Mouse (Mus musculus): ENCODE data around the gene Zbtb26. TPM values are rescaled to one million over a fixed set of nuclear protein-coding genes. Genes with fewer than 3 reads are reported as not detected.
A peak's percentile ranks its signal among the peaks of the same experiment; 100 is the strongest.

Gene Zbtb26
- 1.2 and 3.1 TPM in 2 replicates for total RNA-seq (2015; ENCODE audit: low replicate concordance)
- 3.5 and 5.9 TPM in 2 replicates for total RNA-seq (2017; ENCODE audit: low replicate concordance)

DNA sequence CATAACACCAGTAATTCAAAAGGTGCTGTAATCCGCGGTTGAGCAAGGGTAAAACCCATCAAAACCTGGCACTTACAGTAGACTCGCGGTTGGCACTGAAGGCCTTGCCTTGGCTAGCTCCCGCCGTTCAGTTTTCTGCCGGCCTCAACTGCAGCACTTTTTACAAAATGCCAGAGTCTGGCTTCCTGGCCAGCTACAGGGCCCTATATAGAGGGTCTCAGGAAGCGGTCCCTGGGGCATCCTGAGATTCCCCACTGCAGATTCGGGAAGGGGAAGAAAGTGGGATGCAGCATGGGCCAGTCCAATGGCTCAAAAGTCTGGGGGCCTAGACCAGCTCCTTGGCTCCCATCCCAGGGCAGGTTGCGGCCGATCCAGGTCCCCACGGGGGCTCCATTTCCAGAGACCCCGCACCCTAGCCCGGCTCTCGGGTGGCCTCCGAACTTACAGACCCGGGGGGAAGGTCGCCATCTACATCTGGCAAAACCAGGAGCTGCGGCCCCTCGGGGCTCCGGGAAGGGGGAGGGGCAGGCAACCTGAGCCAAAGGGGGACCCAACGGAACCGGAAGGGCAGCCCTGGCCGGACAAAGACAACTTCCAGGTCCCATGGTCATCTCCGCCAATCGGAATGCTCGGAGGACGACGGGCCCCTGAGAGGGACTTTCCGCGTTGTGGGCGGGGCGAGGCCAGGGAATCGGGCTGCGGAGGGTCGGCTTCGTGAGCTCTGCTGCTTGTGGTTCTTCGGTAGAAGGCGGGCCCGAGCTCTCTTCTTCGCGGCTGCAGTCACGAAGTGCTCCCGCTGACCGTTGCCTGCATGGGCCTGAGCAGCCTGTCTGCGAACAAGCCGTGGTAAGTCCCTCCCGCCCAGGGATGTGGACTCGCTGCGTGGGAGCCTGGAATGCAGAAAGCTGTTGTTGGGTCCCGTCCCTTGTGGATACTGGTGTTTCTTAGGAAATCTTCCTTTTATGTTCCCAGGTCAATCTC lies at the start of gene Zbtb26, which contains the start of the genes Zbtb6 and Rabgap1:
Gene Zbtb26 (minus strand): TSS at position 525 of the 981 bp plus-strand sequence.
Gene Zbtb6 (minus strand): TSS at position 561 of the 981 bp plus-strand sequence.
Gene Rabgap1 (plus strand): TSS at position 669 of the 981 bp plus-strand sequence.
- peak; percentile 99 for ATAC-seq (replicated peaks; ENCODE audit: low FRiP score, poor library complexity, severe bottlenecking)

DNA sequence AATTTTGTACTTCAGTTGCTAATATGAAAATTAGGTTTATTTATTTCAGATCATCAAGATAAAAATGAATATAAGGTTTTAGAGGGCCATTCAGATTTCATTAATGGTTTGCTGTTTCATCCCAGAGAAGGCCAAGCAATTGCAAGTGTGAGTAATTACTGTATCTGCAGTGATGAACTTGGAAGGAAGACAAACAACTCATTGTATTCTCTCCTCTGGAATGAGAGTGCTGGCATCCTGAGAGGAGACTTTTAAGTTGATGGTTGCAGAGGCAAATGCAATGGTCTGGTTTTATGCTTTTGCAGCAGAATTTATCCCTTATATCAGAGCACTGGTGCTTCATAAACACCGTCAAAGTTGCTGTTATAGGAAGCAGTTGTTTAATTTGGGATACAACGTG lies 46.0 kb upstream of the Zbtb26 start:
- ATAC-seq (replicated peaks; ENCODE audit: low FRiP score, poor library complexity, severe bottlenecking), result no peak

DNA sequence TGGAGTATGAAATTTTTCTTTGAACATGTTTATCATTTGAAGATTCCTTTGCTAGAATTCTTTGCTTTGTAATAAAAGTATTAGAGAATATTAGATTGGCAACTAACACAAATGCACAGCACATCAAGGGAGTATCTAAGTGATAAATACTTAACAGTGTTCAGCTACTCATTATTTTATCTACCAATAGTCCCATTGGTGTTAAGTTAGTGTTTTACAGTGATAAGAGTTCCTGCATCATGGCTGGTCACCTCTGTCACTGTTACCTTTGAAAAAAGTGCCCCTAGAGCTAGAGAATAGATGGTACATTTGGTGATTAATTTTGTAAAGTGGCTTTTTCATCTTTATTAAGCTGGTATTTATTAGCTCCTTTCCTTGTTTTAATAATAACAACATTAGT lies 43.5 kb upstream of the Zbtb26 start:
- no peak for ATAC-seq (replicated peaks; ENCODE audit: low FRiP score, poor library complexity, severe bottlenecking)

DNA sequence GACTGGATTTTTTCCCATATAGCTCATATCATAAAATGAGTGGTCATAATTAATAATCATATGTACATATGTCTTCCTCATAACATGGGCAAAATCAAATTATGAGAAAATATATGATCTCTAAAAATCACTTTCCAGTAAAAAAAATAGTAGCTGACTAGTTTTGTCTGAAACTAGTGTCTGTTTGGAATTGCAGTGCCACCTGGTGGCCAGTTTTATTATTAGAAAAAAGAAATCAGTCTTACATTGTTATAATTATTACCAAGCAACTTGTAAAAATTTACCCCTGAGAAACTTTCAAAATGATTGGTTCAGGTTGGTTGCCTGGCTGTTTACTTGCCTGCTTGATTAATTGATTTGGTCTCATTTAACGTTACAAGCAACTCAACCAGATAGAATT lies 42.4 kb upstream of the Zbtb26 start:
- ATAC-seq (replicated peaks; ENCODE audit: low FRiP score, poor library complexity, severe bottlenecking), result peak; percentile 66

DNA sequence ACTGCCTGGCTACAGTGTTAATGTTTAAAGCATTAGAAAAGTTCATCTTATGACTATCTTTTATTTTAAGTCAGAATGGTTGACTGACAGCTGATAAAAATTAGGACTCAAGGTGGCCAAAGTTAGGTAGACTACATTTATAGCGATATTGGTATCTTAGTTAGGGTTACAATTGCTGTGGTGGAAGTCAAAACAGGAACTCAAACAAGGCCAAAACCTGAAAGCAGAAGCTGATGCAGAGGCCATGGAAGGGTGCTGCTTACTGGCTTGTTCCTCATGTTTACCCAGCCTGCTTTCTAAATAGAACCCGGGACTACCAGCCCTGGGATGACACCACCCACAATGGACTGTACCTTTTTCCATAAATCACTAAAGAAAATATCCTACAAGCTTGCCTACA lies 41.2 kb upstream of the Zbtb26 start:
- ATAC-seq (replicated peaks; ENCODE audit: low FRiP score, poor library complexity, severe bottlenecking), result no peak

DNA sequence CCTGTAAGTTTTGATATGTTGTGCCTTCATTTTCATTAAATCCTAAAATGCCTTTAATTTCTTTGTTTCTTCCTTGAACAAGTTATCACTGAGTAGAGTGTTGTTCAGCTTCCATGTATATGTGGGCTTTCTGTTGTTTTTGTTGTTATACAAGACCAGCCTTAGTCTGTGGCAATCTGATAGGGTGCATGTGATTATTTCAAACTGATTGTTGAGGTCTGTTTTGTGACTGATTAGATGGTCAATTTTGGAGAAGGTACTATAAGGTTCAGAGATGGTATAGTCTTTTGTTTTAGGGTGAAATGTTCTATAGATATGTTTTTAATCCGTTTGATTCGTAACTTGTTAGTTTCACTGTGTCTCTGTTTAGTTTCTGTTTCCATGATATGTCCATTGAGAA lies 37.1 kb upstream of the Zbtb26 start:
- ATAC-seq (replicated peaks; ENCODE audit: low FRiP score, poor library complexity, severe bottlenecking), result no peak

DNA sequence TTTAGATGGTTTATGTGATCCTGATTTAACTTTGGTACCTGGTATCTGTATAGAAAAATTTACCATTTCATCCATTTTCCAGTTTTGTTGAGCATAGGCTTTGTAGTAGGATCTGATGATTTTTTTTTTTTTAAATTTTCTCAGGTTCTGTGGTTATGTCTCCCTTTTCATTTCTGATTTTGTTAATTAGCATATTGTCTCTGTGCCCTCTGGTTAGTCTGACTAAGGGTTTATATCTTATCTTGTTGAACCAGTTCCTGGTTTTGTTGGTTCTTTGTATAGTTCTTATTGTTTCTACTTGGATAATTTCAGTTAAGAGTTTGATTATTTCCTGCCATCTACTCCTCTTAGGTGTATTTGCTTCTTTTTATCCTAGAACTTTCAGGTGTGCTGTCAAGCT lies 36.6 kb upstream of the Zbtb26 start:
- no peak for ATAC-seq (replicated peaks; ENCODE audit: low FRiP score, poor library complexity, severe bottlenecking)

DNA sequence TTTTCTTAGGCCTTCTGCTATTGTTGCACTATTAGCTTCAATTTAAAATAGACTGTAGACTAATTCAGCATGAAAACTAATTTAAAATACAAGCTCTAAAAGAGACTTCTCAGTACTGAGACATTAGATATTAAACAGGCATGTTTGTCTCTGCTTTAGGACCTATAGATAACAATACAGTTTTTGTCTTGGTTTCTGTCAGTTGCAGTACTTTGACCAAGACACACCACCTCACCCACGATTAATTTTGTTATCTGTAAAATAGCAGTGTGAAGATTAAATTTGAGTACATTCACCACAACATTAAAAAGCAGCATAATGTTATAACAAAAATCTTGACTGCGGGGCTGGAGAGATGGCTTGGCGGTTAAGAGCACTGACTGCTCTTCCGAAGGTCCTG lies 23.3 kb upstream of the Zbtb26 start:
- ATAC-seq (replicated peaks; ENCODE audit: low FRiP score, poor library complexity, severe bottlenecking), result no peak

DNA sequence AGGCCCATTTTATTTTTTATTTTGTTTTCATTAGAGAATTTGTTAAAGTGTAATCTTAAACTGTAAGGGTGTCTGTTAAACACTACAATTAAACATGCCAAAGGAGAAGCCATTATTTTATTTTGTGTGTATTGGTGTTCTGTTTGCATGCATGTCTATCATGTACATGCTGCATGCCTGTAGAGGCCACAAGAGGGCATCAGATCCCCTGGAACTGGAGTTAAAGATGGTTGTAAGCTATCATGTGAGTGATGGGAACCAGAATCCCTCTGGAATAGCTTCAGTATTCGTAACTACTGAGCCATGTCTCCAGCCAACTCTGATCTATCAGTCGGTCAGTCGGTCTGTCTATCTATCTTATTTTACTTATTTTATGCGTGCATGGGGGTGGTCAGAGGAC lies 17.8 kb upstream of the Zbtb26 start:
- no peak for ATAC-seq (replicated peaks; ENCODE audit: low FRiP score, poor library complexity, severe bottlenecking)

DNA sequence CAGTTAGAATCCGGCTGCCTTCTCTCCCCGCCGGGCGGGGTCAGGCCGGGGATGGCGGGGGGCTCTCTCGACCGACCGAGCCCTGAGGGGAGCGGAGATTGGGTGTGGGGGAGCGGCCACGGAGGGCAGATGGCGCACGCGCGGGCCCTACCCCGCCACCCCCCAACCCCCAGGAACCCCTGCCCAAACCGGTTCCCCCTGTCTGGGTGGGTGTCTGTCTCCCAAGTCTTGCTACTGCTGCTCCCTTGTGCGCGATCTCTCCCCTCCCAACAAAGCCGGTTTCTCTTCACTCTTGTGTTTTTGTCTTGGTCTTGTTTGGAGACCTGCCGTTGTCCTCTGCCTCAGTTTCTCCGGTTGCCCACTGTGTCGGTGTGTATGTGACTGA lies 9.4 kb upstream of the Zbtb26 start:
- ATAC-seq (replicated peaks; ENCODE audit: low FRiP score, poor library complexity, severe bottlenecking), result 0 out of 2 replicates have a peak, but pooled peaks have one; percentile 4

DNA sequence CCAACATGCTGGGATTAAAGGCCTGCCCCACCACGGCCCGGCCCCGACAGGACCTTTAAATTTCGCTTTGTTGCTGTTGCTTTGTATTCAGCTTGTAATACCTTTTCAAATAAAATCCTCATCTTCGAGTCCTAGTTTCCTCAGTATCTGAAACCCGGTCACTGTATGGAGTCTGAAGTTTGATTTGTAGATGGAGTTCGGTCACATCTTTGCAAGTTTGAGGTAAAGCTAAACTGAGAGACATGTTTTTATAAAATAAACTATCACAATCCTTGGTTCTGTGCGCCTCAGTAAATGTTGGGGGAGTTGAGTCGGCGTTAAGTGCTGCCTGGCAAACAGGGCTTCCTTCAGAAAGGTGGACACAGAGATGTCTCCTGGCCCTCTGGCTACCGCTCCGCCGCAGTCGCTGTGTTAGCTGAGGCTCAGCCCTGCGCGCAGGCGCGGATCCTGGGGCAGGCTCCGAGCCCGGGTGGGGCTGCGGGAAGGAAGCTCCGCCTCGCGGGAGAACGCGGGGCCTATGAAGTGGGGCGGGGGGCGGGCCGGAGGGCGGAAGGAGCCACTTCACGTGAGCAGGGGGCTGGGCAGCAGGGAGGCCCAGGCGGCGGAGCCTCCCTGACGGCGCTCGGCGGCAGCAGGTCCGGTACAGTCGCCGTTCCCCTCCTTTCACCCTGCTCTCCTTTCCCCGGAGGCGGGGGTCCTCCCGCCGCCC lies 8.9 kb upstream of the Zbtb26 start:
- ATAC-seq (replicated peaks; ENCODE audit: low FRiP score, poor library complexity, severe bottlenecking), result peak; percentile 99

DNA sequence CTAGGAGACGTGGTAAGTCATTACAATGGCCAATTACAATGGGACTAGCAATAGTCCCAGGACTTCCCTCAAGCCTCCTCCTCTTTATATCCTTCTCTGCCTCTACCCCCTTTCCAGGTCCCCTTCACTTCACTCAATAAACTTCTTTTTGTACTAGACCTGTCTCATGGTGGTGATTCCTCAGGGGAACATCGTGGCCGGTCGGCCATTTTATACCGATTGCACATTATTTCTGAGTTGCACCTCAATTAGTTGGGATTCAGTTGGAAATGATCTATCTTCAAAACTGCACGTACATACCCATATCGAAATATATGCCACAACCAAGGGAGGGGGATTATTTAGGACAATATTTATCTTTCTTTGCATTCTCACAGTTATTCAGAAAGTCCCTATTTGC lies 11.3 kb downstream of the Zbtb26 start:
- no peak for ATAC-seq (replicated peaks; ENCODE audit: low FRiP score, poor library complexity, severe bottlenecking)

DNA sequence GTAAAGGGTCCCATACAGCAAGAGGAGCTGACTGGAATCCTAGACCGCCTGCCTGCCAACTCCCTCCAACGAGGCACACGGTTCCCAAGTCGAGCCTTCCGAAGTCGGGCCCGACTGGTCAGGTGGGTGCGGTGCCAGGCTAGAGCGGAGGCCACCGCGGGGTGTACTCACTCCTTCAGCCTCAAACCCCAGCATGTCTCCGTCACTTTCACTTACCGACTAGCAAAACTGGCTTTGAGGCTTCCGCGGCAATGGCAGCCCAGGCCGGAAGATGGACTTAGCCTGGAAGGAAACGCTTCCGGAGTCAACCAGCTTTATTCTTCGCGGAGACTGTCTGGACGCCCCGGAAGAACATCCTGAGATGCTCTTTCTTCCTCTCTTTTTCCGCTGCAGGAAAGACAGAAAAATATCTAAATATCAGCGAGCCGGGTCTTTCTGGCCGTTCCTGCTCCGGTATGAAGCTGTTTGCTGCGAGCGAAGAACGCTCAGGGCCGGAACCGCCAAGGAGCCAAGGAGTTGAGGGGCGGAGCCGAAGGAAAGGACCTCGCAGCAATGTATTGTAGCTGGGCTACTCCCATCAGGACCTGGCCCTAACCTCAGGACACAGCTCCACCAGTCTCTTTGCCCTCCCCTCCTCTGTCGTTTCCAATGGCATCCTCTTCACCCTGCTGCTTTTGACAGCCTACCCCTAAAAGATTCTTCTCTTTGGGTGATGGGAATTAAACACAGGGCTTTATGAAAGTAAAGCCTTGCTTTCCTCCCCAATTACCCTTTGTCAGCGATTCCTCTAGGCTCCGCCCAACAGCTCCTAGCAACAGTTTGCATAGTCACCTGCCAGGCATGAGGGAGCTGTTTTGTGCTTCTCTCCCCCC lies 12.1 kb downstream of the Zbtb26 start:
- peak; percentile 93 for ATAC-seq (replicated peaks; ENCODE audit: low FRiP score, poor library complexity, severe bottlenecking)

DNA sequence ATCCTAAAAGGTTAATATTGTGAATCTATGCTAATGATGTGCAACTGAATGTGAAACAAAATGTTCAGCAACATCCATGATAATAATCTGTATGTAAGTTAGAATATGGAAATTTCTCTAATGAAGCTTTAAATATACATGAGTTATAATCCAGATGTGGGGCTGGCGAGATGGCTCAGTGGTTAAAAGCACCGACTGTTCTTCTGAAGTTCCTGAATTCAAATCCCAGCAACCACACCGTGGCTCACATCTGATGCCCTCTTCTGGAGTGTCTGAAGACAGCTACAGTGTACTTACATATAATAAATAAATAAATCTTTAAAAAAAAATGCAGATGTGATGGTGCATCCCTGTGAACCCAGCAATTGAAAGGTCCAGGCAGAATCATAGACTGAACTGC lies 19.3 kb downstream of the Zbtb26 start:
- ATAC-seq (replicated peaks; ENCODE audit: low FRiP score, poor library complexity, severe bottlenecking), result no peak

DNA sequence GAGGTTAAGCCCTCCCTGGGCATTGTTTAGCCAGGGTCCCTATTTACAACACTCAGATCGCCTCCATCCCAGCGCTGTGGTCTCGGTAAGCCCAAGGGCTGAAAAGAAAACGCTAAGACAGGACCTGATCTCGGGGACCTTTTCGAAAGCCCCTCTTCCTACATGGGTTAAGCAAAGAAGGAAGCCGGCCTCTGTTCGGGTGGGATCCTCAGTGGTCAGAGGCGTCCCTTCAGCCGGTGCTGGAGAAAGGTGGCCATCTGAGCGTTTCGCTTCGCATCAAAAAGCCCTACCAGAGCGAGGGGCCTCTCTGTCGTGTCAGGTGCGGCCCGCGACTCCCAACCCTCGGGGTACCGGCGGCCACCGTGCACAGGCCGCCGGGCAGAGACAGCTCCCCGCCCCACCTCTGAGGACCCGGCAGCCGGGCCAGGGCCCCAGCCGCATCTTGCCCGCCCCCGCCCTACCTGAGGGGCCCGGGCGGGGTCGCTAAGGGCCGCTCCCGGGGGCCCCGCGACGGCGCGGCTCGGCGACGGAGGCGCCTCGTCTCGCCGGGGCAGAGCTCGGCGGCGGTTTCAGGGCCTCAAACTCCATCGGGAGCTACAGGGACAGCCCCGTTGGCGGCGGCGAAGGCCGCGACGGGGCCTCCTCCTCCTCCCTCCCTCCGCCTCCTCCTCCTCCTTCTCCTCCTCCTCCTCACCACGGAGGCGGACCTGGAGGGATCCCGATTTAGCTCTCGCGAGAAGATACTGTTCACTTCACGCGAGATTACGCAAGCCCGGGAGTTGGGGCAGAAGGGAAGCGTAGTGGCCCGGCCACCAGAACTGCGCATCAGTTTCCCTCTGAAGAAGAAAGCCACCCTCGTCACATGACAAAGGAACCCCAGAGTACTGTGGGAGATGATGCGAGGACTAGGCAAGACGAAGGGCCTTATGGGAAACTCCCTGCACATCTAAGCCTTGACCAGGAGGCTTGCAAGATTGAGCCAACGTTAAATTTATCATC lies 20.3 kb downstream of the Zbtb26 start, which contains the start of gene Rc3h2:
Gene Rc3h2 (minus strand): TSS at position 598 of the 999 bp plus-strand sequence.
- peak; percentile 98 for ATAC-seq (replicated peaks; ENCODE audit: low FRiP score, poor library complexity, severe bottlenecking)

DNA sequence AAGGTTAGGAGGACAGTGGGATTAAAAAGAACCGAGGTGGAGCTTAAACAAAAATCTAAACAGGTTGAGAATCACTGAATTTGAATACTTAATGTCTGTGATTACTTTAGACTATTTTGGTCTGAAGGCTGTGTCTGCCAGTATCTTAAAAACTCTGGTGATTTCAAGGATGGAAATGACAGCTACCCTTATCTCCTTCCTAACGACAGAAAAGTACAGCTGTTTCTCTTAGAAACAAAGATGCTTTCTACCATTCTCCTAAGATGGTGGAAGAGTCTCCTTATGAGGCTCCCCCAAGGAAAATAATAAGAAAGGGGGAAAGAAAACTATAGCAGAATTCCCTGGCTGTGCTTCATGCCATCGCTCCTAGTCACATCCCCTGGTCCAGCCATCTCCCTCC lies 21.0 kb downstream of the Zbtb26 start:
- ATAC-seq (replicated peaks; ENCODE audit: low FRiP score, poor library complexity, severe bottlenecking), result no peak

DNA sequence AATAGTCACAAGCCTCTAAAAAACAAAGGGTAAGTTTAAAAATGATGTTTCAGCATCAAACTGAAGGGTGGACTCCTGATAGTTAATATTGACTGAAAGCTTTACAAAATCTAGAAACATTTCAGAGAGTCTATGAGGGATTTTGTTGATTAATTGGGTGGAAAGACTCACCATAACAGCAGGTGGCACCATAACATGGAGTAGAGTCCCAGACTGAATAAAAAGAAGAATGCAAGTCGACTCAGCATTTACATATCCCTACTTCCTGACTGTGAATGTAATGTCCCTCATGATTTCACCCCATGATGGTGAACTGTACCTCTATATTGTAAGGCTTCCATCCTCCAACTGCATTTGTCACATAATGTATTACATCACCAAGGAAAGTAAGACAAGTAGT lies 47.4 kb downstream of the Zbtb26 start:
- no peak for ATAC-seq (replicated peaks; ENCODE audit: low FRiP score, poor library complexity, severe bottlenecking)

DNA sequence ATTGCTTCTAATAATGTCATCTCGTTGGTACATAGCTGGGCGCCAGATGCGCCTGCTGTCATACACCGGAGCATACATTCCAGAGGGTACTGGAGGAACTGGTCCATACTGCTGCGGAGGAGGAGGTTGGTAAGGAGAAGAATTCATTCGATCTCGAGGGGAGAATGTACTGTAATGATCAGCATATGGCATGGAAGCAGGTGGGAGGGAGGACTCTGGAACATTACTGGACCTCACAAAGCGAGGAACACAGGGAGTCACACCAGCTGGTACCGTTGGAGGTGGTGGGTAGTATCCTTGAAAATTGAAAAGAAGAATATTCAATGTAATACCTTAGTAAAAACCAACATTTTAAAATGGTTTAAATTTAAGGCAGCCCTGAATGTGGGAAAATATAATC lies 60.0 kb downstream of the Zbtb26 start:
- no peak for ATAC-seq (replicated peaks; ENCODE audit: low FRiP score, poor library complexity, severe bottlenecking)
